Mouse (Mus musculus): ENCODE results near the gene Vapb. TPM values are rescaled to one million over a fixed set of nuclear protein-coding genes. Genes with fewer than 3 reads are reported as not detected.

Vapb gene
- polyA plus RNA-seq, 1 experiment from 2014 or later: 9.0 TPM

- H3K27ac ChIP-seq: no peak overlapping the region
- peaks cover 32% of the 10 kb centered on the region for H3K36me3 ChIP-seq
- H3K4me3 ChIP-seq: no peak overlapping the region
- H3K9me3 ChIP-seq (replicated peaks): no peaks in the 10 kb centered on the region
- 87% methylated on average over 9 of the region's 9 CpGs for WGBS
- H3K4me1 ChIP-seq: peaks cover 27% of the 10 kb centered on the region
- no peaks in the 10 kb centered on the region for H3K27me3 ChIP-seq (ENCODE audit: low read depth, poor library complexity, severe bottlenecking)
- DNase-seq (ENCODE audit: low spot score): no peak
These were observed 5.4 kb downstream of the Vapb start for GRCm38 (mm10) chr2:173742744-173743143.

GRCm38 (mm10) chr2:173744070-173744815, 6.9 kb downstream of the Vapb start:
- no peaks in the 10 kb centered on the region for H3K9me3 ChIP-seq (replicated peaks)
- H3K36me3 ChIP-seq: peaks cover 26% of the 10 kb centered on the region
- H3K4me3 ChIP-seq: no peak overlapping the region
- H3K4me1 ChIP-seq: peaks cover 13% of the 10 kb centered on the region
- 89% methylated on average over 7 of the region's 7 CpGs for WGBS
- no peak overlapping the region for H3K27ac ChIP-seq
- no peak for DNase-seq (ENCODE audit: low spot score)
- H3K27me3 ChIP-seq (ENCODE audit: low read depth, poor library complexity, severe bottlenecking): no peaks in the 10 kb centered on the region

GRCm38 (mm10) chr2:173748961-173749659, 11.8 kb downstream of the Vapb start:
- H3K4me1 ChIP-seq: no peaks in the 10 kb centered on the region
- no peaks in the 10 kb centered on the region for H3K9me3 ChIP-seq (replicated peaks)
- H3K27me3 ChIP-seq (ENCODE audit: low read depth, poor library complexity, severe bottlenecking): no peaks in the 10 kb centered on the region
- no peak for DNase-seq (ENCODE audit: low spot score)
- H3K36me3 ChIP-seq: peaks cover 17% of the 10 kb centered on the region
- no peak overlapping the region for H3K27ac ChIP-seq
- WGBS: 94% methylated on average over 2 of the region's 2 CpGs
- H3K4me3 ChIP-seq: no peak overlapping the region

GRCm38 (mm10) chr2:173755433-173756144, 18.3 kb downstream of the Vapb start:
- DNase-seq (ENCODE audit: low spot score): no peak
- H3K4me1 ChIP-seq: peaks cover 10% of the 10 kb centered on the region
- WGBS: 84% methylated on average over 8 of the region's 8 CpGs
- no peak overlapping the region for H3K27ac ChIP-seq
- no peak overlapping the region for H3K4me3 ChIP-seq
- no peaks in the 10 kb centered on the region for H3K9me3 ChIP-seq (replicated peaks)
- peaks cover 3% of the 10 kb centered on the region; the same call in 1 of the 2 replicates for H3K36me3 ChIP-seq
- H3K27me3 ChIP-seq (ENCODE audit: low read depth, poor library complexity, severe bottlenecking): no peaks in the 10 kb centered on the region

- no peak overlapping the region for H3K4me3 ChIP-seq
- H3K4me1 ChIP-seq: peaks cover 10% of the 10 kb centered on the region
- 88% methylated on average over 8 of the region's 8 CpGs for WGBS
- H3K27ac ChIP-seq: no peak overlapping the region
- peaks cover 14% of the 10 kb centered on the region for H3K36me3 ChIP-seq
- H3K27me3 ChIP-seq (ENCODE audit: low read depth, poor library complexity, severe bottlenecking): no peaks in the 10 kb centered on the region
- DNase-seq (ENCODE audit: low spot score): no peak
- H3K9me3 ChIP-seq (replicated peaks): no peaks in the 10 kb centered on the region
These were observed 20.4 kb downstream of the Vapb start for GRCm38 (mm10) chr2:173757624-173758155.

- Histone ChIP-seq H3K27ac (no peak overlapping the region), H3K36me3 (peaks cover 31% of the 10 kb centered on the region), H3K4me1 (peaks cover 14% of the 10 kb centered on the region), H3K27me3 (ENCODE audit: low read depth, poor library complexity, severe bottlenecking) (no peaks in the 10 kb centered on the region), H3K9me3 (replicated peaks) (no peaks in the 10 kb centered on the region), H3K4me3 (no peak overlapping the region)
- DNase-seq (ENCODE audit: low spot score): no peak
- WGBS: 93% methylated on average over 6 of the region's 6 CpGs
These were observed 23.3 kb downstream of the Vapb start for GRCm38 (mm10) chr2:173760607-173761006.

- no peak for DNase-seq (ENCODE audit: low spot score)
- Histone ChIP-seq H3K27ac (0 out of 2 replicates have a peak overlapping the region, but pooled peaks have one; percentile 26), H3K4me1 (peaks cover 30% of the 10 kb centered on the region), H3K36me3 (peaks cover 53% of the 10 kb centered on the region), H3K27me3 (ENCODE audit: low read depth, poor library complexity, severe bottlenecking) (no peaks in the 10 kb centered on the region), H3K9me3 (replicated peaks) (no peaks in the 10 kb centered on the region), H3K4me3 (no peak overlapping the region)
- 55% methylated on average over 3 of the region's 3 CpGs for WGBS
These were observed 27.3 kb downstream of the Vapb start for GRCm38 (mm10) chr2:173764629-173765028.

- peaks cover 56% of the 10 kb centered on the region for H3K4me1 ChIP-seq
- H3K36me3 ChIP-seq: peaks cover 55% of the 10 kb centered on the region
- WGBS: 58% methylated on average over 8 of the region's 8 CpGs
- H3K27ac ChIP-seq: no peak overlapping the region; the same call in 1 of the 2 replicates
- no peak for DNase-seq (ENCODE audit: low spot score)
- no peaks in the 10 kb centered on the region for H3K9me3 ChIP-seq (replicated peaks)
- H3K4me3 ChIP-seq: no peak overlapping the region
- H3K27me3 ChIP-seq (ENCODE audit: low read depth, poor library complexity, severe bottlenecking): no peaks in the 10 kb centered on the region
These were observed 30.8 kb downstream of the Vapb start for GRCm38 (mm10) chr2:173767959-173768595.

GRCm38 (mm10) chr2:173769183-173769582, 31.9 kb downstream of the Vapb start:
- no peak for DNase-seq (ENCODE audit: low spot score)
- peaks cover 56% of the 10 kb centered on the region for H3K4me1 ChIP-seq
- no peak overlapping the region for H3K4me3 ChIP-seq
- H3K27me3 ChIP-seq (ENCODE audit: low read depth, poor library complexity, severe bottlenecking): no peaks in the 10 kb centered on the region
- H3K36me3 ChIP-seq: peaks cover 51% of the 10 kb centered on the region
- H3K9me3 ChIP-seq (replicated peaks): no peaks in the 10 kb centered on the region
- WGBS: 85% methylated on average over 10 of the region's 10 CpGs
- no peak overlapping the region for H3K27ac ChIP-seq

GRCm38 (mm10) chr2:173770620-173771019, 33.3 kb downstream of the Vapb start:
- Histone ChIP-seq H3K27ac (no peak overlapping the region), H3K4me1 (peaks cover 59% of the 10 kb centered on the region), H3K36me3 (peaks cover 47% of the 10 kb centered on the region), H3K4me3 (no peak overlapping the region), H3K9me3 (replicated peaks) (no peaks in the 10 kb centered on the region), H3K27me3 (ENCODE audit: low read depth, poor library complexity, severe bottlenecking) (no peaks in the 10 kb centered on the region)
- DNase-seq (ENCODE audit: low spot score): no peak
- WGBS: 85% methylated on average over 5 of the region's 5 CpGs

GRCm38 (mm10) chr2:173771706-173772105, 34.4 kb downstream of the Vapb start:
- Histone ChIP-seq H3K9me3 (replicated peaks) (no peaks in the 10 kb centered on the region), H3K36me3 (peaks cover 41% of the 10 kb centered on the region), H3K27ac (0 out of 2 replicates have a peak overlapping the region, but pooled peaks have one; percentile 38), H3K4me3 (no peak overlapping the region), H3K4me1 (peaks cover 64% of the 10 kb centered on the region), H3K27me3 (ENCODE audit: low read depth, poor library complexity, severe bottlenecking) (no peaks in the 10 kb centered on the region)
- no peak for DNase-seq (ENCODE audit: low spot score)
- WGBS: 74% methylated on average over 8 of the region's 8 CpGs

- 42% methylated on average over 3 of the region's 3 CpGs for WGBS
- H3K4me1 ChIP-seq: peaks cover 64% of the 10 kb centered on the region
- H3K27me3 ChIP-seq (ENCODE audit: low read depth, poor library complexity, severe bottlenecking): no peaks in the 10 kb centered on the region
- peak overlapping the region; percentile 70 for H3K27ac ChIP-seq
- no peak for DNase-seq (ENCODE audit: low spot score)
- no peak overlapping the region for H3K4me3 ChIP-seq
- H3K36me3 ChIP-seq: peaks cover 62% of the 10 kb centered on the region
- no peaks in the 10 kb centered on the region for H3K9me3 ChIP-seq (replicated peaks)
These were observed 38.2 kb downstream of the Vapb start for GRCm38 (mm10) chr2:173775556-173775955.
